Mouse (Mus musculus): ENCODE measurements around the gene Slc16a10.

The Slc16a10 gene

DNA sequence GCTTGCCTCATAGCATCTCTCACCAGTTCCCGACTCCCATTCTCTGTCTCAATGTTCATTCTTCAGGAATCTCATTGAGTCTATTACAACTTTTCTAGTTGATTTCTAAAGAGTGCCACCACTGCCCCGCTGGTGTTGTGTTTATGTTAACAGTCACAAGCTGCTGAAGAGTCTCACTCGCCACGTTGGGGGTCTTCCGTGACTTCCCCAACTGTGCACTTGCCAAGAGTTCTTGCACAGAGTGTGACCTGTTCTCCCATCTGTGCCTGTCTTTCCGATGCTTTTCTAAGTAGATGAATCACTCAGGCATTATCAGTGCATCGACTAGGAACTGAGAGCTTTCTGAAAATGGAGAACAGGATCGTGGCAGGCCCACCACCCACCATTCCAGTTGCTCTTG is 114.0 kb downstream of the Slc16a10 start:
- DNase-seq (ENCODE audit: low spot score in 2 of 2): peak in 1 of 2 experiments; percentile 30

DNA sequence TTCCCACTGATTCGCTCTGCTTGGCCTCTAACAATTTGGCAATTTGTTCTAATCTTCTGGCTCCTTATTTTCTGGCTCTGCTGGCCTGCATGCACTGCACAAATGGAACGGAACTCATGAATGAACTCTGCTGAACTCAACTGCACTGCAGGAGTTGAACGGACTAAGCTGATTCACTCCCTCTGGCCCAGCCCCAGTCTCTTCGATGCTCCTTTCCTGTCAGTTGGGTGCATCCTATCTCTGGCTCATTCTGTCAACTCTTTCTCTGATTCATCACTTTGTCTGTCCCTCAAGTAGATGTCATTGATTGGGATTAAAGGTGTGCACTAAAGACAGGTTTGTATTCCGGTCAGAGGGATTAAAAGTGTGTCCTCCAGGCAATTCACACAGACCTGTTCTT is 115.5 kb downstream of the Slc16a10 start:
- DNase-seq (ENCODE audit: low spot score in 2 of 2): peak in 1 of 2 experiments; percentile 16

DNA sequence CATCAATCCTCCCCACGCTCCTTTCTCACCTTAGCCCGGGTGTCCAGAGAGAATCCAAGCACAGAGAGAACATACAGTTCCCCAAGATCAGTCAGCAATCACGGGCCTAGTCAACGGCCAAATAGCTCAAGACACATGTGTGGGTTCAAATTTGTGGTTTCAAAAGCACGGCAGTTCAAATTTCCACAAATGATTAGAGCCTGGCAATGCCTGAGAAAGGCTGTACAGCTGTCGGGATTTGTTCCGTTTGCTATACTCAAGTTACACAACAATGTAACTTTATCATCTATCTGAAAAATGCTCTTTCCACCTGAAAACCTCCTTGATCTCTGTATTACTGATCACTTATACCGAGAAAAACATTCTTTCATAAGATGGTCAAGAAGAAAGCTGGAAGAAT is 116.5 kb downstream of the Slc16a10 start:
- peak in 1 of 2 experiments; percentile 23 for DNase-seq (ENCODE audit: low spot score in 2 of 2)

DNA sequence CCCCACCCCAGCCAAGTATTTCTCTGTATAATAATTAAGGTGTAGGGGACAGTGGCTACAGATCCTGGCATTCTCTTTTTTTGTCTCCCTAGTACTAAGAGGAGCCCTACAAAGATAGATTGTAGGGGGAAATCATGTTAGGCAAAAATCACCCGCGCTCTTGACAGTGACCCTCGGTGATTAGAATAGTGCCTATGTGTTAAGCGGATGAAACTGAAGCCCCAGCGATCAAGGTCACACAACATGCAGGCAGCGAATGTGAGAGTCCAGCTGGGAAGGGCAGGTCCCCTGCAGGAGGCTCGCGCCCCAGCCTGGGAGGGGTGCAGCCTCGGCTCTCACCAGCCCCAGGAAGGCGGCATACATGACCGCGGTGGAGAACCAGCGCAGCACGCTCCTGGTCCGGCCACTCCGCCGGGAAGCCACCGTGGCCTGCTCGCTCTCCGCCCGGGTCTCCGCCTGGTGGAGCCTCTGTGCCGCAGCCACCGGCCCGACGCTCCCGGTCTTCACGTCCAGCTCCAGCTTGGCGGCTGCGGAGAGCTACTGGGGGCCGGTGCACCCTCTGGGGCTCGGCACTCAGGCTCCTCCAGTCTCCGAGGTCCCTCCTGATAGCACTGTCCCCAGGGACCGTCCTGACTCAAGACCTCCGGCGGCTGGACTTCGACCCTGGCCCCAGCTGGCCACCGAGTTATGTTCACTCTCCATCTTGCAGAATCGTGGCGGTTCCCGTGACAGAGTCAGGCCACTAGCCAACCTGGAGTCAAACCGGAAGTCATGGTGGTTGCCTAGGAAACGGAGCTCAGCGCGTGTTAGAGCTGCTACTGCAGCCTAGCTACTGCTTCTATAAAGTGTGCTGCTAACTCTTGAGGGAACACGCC is 117.3 kb downstream of the Slc16a10 start, which contains the start of gene Mfsd4b1:
TSS of gene Mfsd4b1 (minus strand) at position 715 of the 875 bp plus-strand sequence.
- peak; percentile 62 to 79 for DNase-seq (ENCODE audit: low spot score in 2 of 2)

DNA sequence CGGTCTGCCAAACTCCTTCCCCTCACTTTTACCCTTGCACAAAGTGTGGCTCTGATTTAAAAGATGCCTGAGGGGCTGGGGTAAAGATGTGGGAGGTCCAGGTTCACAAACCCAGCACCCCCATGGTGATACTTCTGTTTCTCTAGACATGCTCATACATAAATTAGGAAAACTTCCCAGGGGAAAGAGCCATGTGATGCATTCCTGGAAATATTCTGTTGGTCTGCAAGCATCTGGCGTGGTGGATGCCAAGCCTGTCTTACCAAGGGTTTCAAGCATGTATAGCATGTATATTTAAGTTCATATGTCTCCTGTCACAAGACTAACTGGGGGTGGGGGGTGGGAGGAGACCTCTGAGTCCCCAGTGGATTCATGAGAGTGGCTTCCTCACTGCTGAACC is 121.7 kb downstream of the Slc16a10 start:
- DNase-seq (ENCODE audit: low spot score in 2 of 2): peak in 1 of 2 experiments; percentile 17

DNA sequence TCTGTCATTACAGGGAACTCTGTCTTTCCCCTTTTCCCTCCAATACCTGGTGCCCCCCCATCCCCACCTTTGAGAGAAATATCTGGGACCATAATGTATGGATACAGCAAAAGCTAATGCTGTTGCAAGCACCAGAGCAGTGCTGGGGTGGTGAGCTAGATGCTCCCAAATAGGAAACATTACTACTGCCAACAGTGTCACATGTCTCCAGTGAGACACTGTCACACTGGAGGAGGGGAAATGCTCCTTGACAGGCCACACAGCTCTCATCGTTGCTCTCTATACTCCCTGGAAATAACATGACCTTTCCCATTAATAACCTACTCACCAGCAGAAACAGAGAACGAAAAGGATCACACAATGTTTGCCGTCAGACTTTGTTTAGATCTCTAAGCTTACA is 122.6 kb downstream of the Slc16a10 start:
- peak in 1 of 2 experiments; percentile 22 for DNase-seq (ENCODE audit: low spot score in 2 of 2)

DNA sequence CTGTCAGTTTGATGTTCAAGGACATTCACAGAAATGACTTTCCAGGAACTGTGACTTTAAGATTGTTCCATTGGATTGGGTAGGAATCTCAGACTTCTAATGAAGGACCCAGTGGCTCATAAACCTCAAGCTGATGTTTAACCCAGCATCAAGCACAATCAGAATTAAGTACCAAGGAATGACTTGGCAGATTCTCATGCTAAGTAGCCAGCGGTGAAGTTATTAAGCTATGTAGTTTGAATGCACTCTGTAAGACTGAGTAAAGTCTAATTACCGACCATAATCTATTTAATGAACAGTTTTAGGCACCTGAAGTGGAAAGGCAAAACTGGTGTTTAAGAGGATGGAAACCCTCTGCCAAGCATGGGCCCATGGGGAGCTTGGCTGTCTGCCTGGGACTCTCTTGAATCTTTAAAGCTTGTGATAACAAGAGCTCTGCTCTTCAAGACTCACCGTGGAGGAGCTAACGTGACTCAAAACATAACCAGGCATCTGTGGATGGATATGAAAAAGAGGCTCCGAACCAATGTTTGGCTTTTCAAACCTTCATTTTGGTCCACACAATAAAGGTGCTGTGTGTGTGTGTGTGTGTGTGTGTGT is 123.7 kb downstream of the Slc16a10 start:
- peak in 1 of 2 experiments; percentile 39 for DNase-seq (ENCODE audit: low spot score in 2 of 2)

DNA sequence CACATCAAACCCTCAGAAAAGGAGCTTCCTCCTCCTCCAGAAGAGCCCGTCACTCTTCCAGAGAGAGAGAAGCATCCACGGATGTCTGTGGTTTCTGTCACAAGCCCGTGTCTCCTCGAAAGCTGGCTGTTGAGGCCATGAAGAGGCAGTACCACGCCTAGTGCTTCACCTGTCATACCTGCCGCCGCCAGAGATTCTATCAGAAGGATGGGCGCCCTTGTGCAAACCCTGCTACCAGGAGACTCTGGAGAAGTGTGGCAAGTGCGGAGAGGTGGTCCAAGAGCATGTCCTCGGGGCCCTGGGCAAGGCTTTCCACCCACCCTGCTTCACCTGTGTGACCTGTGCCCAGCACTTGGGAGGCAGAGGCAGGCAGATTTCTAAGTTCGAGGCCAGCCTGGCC is 132.5 kb downstream of the Slc16a10 start:
- DNase-seq (ENCODE audit: low spot score in 2 of 2): peak in 1 of 2 experiments; percentile 52

DNA sequence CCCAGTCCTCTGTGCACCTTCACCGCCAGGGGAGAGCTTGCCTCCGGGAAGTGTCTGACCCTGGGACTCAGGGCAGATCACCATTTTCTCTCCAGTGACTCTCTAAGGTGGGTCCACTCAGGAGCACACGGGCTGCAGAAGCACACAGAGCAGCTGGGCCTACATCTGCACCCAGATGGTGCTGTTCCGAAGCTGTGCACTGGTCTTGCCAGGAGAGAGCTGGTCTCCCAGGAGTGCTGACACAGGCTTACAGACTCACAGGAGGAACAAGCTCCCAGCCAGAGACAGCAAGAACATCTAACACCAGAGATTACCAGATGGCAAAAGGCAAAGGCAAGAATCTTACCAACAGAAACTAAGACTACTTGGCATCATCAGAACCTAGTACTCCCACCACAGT is 133.2 kb downstream of the Slc16a10 start:
- peak in 1 of 2 experiments; percentile 38 for DNase-seq (ENCODE audit: low spot score in 2 of 2)

DNA sequence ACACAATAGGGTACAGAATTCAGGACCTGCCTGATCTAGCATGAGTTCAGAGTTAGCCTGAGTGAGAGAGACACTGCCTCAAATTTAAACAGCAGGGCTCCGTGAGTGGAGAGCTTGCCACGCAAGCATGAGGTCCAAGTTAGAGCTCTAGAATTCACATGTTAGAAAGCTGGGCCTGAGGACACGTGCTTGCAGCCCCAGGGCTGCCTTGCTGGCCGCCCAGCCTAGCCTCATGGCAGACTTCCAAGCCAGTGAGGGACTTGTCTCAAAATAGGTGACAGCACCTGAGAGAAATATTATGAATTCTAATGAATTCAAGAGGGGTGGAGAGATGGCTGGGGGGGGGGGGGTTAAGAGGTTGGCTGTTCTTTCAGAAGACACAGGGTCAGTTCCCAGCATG is 134.1 kb downstream of the Slc16a10 start:
- DNase-seq (ENCODE audit: low spot score in 2 of 2): peak in 1 of 2 experiments; percentile 45

DNA sequence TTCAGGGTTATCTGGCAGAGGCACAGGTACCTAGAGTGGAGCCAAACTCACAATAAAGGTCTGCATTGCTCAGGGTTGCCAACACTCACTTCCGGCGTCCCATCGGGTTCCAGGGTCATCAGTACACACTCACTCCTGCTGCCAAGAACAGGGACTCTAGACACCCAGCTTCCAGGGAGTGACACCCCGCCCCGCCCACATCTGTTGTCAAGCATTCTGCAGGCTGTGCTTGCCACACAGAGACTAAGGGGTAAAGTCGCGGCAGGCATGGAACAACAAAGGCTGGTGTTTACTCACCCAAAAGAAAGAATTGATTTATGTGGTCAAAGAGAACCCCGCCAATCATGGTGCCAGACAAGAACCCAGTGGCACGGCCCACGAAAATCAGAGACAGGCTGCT is 135.1 kb downstream of the Slc16a10 start:
- peak in 1 of 2 experiments; percentile 54 for DNase-seq (ENCODE audit: low spot score in 2 of 2)

DNA sequence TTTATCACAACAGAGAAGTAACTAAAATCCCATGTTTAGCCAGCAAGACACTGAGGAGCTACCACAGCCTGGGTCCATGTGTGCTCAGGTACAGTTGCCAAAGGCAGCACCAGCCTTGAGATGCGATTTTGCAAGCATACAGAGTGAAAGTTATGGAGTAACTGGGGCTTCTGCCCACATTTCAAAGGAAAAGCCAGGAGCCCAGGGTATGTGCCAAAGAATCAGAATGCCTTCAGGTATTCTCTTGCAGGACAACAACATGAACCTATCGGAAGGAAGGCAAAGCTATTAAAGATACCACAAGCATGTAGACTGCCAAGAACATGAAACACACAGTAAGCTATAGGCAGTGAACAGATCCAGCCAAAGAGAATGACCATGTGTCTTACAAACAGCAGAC is 141.3 kb downstream of the Slc16a10 start:
- no peak for DNase-seq (ENCODE audit: low spot score in 2 of 2)

DNA sequence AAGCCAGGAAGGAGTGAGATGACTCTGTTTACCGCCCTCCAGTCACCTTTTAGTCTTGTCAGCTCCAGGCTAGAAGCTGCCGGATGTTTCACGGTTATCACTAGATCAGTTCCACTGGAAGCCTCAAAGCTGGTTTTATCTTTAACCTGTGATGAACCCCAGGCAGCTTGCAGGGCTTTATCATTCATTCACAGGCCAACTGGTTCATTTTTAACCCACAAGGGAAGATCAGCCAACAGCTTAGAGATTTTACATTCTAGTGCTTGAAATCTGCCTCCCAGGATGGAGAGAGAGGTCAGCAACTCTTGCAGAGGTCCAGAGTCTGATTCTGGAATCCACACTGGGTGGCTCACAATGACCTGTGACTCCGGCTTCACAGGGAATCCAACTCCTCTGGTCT is 150.9 kb downstream of the Slc16a10 start:
- no peak for DNase-seq (ENCODE audit: low spot score in 2 of 2)

DNA sequence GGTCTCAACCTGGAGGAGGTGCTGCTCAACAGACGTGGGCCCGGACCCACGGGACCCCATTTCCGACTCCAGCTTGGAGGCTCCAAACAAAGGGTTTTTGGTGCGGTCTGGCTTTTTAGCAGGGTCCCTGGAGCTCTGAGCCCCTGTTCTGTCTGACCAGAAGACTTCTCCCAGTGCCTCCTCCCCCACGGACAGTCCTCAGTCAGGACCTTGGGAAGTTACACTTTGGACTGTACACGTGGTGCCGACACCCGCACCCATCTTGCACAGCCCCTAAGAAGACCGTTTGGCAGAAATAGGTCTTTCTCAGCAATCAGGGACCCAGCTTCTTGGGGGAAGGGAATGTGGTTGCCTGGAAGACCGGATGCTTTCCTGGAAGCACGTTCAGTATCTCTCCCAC is 155.6 kb downstream of the Slc16a10 start, which contains the start of gene Mfsd4b5:
TSS of gene Mfsd4b5 (minus strand) at position 181 of the 400 bp plus-strand sequence.
- DNase-seq (ENCODE audit: low spot score in 2 of 2): no peak
